Mouse (Mus musculus) CH12.LX (cell line): Measurements from ENCODE around the gene Kmt5b. TPM values are rescaled to one million over a fixed set of nuclear protein-coding genes. Genes with fewer than 3 reads are reported as not detected.

Experiments
- DNase-seq: peaks from one replicate; pipeline ENCODE4 v3.0.0-alpha.2; 2013; ENCODE audit errors: extremely low read depth
- H3K27ac ChIP-seq: 2 replicates; pipeline ENCODE4 v1.5.1; 2012; ENCODE audit warnings: low read depth, mild to moderate bottlenecking, control low read depth, moderate library complexity; ENCODE audit not compliant: insufficient read depth
- H3K27me3 ChIP-seq: replicated peaks from 2 replicates; pipeline ENCODE3; 2012; ENCODE audit warnings: inconsistent platforms
- H3K36me3 ChIP-seq, 2 experiments: replicated peaks in 1 of 2; 2 replicates each; pipeline versions ENCODE3 to v1.6.1; 2012; ENCODE audit warnings: inconsistent platforms in 1 of 2, low read length in 1 of 2, mild to moderate bottlenecking in 1 of 2, mixed read lengths in 1 of 2, moderate library complexity in 1 of 2; ENCODE audit not compliant: control insufficient read depth in 1 of 2, insufficient read depth in 1 of 2
- H3K4me1 ChIP-seq, 2 experiments: 2 replicates each; pipeline ENCODE4 v1.6.1; 2012; ENCODE audit warnings: inconsistent platforms in 1 of 2, moderate library complexity in 1 of 2; ENCODE audit not compliant: insufficient read depth in 2 of 2, control insufficient read depth in 1 of 2
- H3K4me2 ChIP-seq: 2 replicates; pipeline ENCODE4 v1.6.1; 2012; ENCODE audit warnings: low read depth, mild to moderate bottlenecking, control low read depth; ENCODE audit not compliant: poor library complexity, insufficient read depth, severe bottlenecking
- H3K4me3 ChIP-seq, 3 experiments: fragments of 150-350 bp in 1 of 3; sonication (generic) in 1 of 3; replicated peaks in 1 of 3; 2 replicates each; pipeline versions ENCODE3 to v1.5.1; 2011 to 2012; ENCODE audit warnings: low read depth in 2 of 3, low read length in 2 of 3, mild to moderate bottlenecking in 2 of 3, moderate library complexity in 2 of 3, control low read depth in 1 of 3, improper control_type of control experiment in 1 of 3, inconsistent platforms in 1 of 3, mixed read lengths in 1 of 3; ENCODE audit not compliant: poor library complexity in 1 of 3
- H3K79me2 ChIP-seq: replicated peaks from 2 replicates; pipeline ENCODE4 v1.6.1; 2012; ENCODE audit warnings: mild to moderate bottlenecking, moderate library complexity; ENCODE audit not compliant: control insufficient read depth, poor library complexity, insufficient read depth, severe bottlenecking; ENCODE audit errors: extremely low read depth
- H3K9ac ChIP-seq: 2 replicates; pipeline ENCODE4 v1.6.1; 2012; ENCODE audit warnings: low read depth, mild to moderate bottlenecking, control low read depth, moderate library complexity; ENCODE audit not compliant: insufficient read depth
- H3K9me3 ChIP-seq: replicated peaks from 2 replicates; pipeline ENCODE3; 2012; ENCODE audit warnings: low read length, inconsistent platforms, mixed read lengths
- BHLHE40 ChIP-seq: IDR thresholded peaks from 2 replicates; pipeline ENCODE4 v1.6.1; 2011; ENCODE audit warnings: mild to moderate bottlenecking, low read depth, low read length, improper control_type of control experiment
- CHD1 ChIP-seq: IDR thresholded peaks from 2 replicates; pipeline ENCODE4 v1.6.1; 2012; ENCODE audit warnings: low read depth, low read length, improper control_type of control experiment, inconsistent platforms
- CHD2 ChIP-seq: IDR thresholded peaks from 2 replicates; pipeline ENCODE4 v1.6.1; 2011; ENCODE audit warnings: low read length, improper control_type of control experiment
- CTCF ChIP-seq, 2 experiments: IDR thresholded peaks in 1 of 2; conservative IDR thresholded peaks in 1 of 2; 2 replicates each; pipeline ENCODE4 v1.5.1; 2011 to 2012; ENCODE audit warnings: low read depth in 2 of 2, low read length in 2 of 2, improper control_type of control experiment in 1 of 2, inconsistent platforms in 1 of 2, mild to moderate bottlenecking in 1 of 2, moderate library complexity in 1 of 2
- E2F4 ChIP-seq: IDR thresholded peaks from 2 replicates; pipeline ENCODE4 v1.6.1; 2011; ENCODE audit warnings: low read depth, low read length, improper control_type of control experiment; ENCODE audit not compliant: insufficient replicate concordance
- ELF1 ChIP-seq: IDR thresholded peaks from 2 replicates; pipeline ENCODE4 v1.6.1; 2014; ENCODE audit warnings: low read depth, mild to moderate bottlenecking, inconsistent platforms, low read length, improper control_type of control experiment
- EP300 ChIP-seq: IDR thresholded peaks from 2 replicates; pipeline ENCODE4 v1.6.1; 2011; ENCODE audit warnings: low read length, improper control_type of control experiment
- ETS1 ChIP-seq: conservative IDR thresholded peaks from 2 replicates; pipeline ENCODE4 v1.6.1; 2012; ENCODE audit warnings: low read depth, mild to moderate bottlenecking, inconsistent platforms, low read length, improper control_type of control experiment, moderate library complexity
- GABPA ChIP-seq: IDR thresholded peaks from 2 replicates; pipeline ENCODE4 v1.6.1; 2012; ENCODE audit warnings: low read depth, low read length, improper control_type of control experiment, inconsistent platforms; ENCODE audit not compliant: insufficient replicate concordance
- HCFC1 ChIP-seq: IDR thresholded peaks from 2 replicates; pipeline ENCODE4 v1.6.1; 2012; ENCODE audit warnings: low read depth, mild to moderate bottlenecking, inconsistent platforms, low read length, improper control_type of control experiment
- IRF4 ChIP-seq: IDR thresholded peaks from 2 replicates; pipeline ENCODE4 v1.6.1; 2014; ENCODE audit warnings: low read depth, mild to moderate bottlenecking, inconsistent platforms, low read length, improper control_type of control experiment
- JUN ChIP-seq: IDR thresholded peaks from 2 replicates; pipeline ENCODE4 v1.6.1; 2011; ENCODE audit warnings: low read depth, mild to moderate bottlenecking, low read length, improper control_type of control experiment, moderate library complexity; ENCODE audit not compliant: insufficient read depth
- JUND ChIP-seq: conservative IDR thresholded peaks from 2 replicates; pipeline ENCODE4 v1.6.1; 2011; ENCODE audit warnings: low read depth, low read length, improper control_type of control experiment
- KAT2A ChIP-seq: IDR thresholded peaks from 2 replicates; pipeline ENCODE4 v1.6.1; 2012; ENCODE audit warnings: low read length, improper control_type of control experiment, inconsistent platforms; ENCODE audit not compliant: insufficient replicate concordance
- MAFK ChIP-seq: IDR thresholded peaks from 2 replicates; pipeline ENCODE4 v1.6.1; 2011; ENCODE audit warnings: low read length, improper control_type of control experiment; ENCODE audit not compliant: insufficient replicate concordance
- MAX ChIP-seq: IDR thresholded peaks from 2 replicates; pipeline ENCODE4 v1.6.1; 2011; ENCODE audit warnings: low read length, improper control_type of control experiment
- MAZ ChIP-seq: IDR thresholded peaks from 2 replicates; pipeline ENCODE4 v1.6.1; 2012; ENCODE audit warnings: low read depth, mild to moderate bottlenecking, inconsistent platforms, low read length, improper control_type of control experiment, moderate library complexity
- MEF2A ChIP-seq: IDR thresholded peaks from 2 replicates; pipeline ENCODE4 v1.6.1; 2014; ENCODE audit warnings: low read depth, mild to moderate bottlenecking, inconsistent platforms, low read length, improper control_type of control experiment, borderline replicate concordance
- MXI1 ChIP-seq: IDR thresholded peaks from 2 replicates; pipeline ENCODE4 v1.6.1; 2011; ENCODE audit warnings: mild to moderate bottlenecking, low read depth, low read length, improper control_type of control experiment
- MYC ChIP-seq: IDR thresholded peaks from 2 replicates; pipeline ENCODE4 v1.6.1; 2011; ENCODE audit warnings: low read depth, mild to moderate bottlenecking, improper control_type of control experiment, low read length
- NELFE ChIP-seq: IDR thresholded peaks from 2 replicates; pipeline ENCODE4 v1.6.1; 2011; ENCODE audit warnings: low read depth, low read length, improper control_type of control experiment
- NRF1 ChIP-seq: IDR thresholded peaks from 2 replicates; pipeline ENCODE4 v1.6.1; 2014; ENCODE audit warnings: low read depth, mild to moderate bottlenecking, inconsistent platforms, low read length, improper control_type of control experiment, moderate library complexity
- PAX5 ChIP-seq: IDR thresholded peaks from 2 replicates; pipeline ENCODE4 v1.6.1; 2012; ENCODE audit warnings: low read length, inconsistent platforms, mixed read lengths
- POLR2A ChIP-seq: IDR thresholded peaks from 2 replicates; pipeline ENCODE4 v1.6.1; 2011; ENCODE audit warnings: low read depth, mild to moderate bottlenecking, improper control_type of control experiment, low read length
- POLR2AphosphoS2 ChIP-seq: IDR thresholded peaks from 2 replicates; pipeline ENCODE4 v1.6.1; 2011; ENCODE audit warnings: low read depth, low read length, improper control_type of control experiment
- RAD21 ChIP-seq: IDR thresholded peaks from 2 replicates; pipeline ENCODE4 v1.6.1; 2011; ENCODE audit warnings: low read depth, mild to moderate bottlenecking, low read length, improper control_type of control experiment, moderate library complexity
- RCOR1 ChIP-seq: conservative IDR thresholded peaks from 2 replicates; pipeline ENCODE4 v1.6.1; 2012; ENCODE audit warnings: low read depth, mild to moderate bottlenecking, inconsistent platforms, low read length, improper control_type of control experiment
- SIN3A ChIP-seq: IDR thresholded peaks from 2 replicates; pipeline ENCODE4 v1.6.1; 2012; ENCODE audit warnings: low read length, improper control_type of control experiment, inconsistent platforms
- SMC3 ChIP-seq: IDR thresholded peaks from 2 replicates; pipeline ENCODE4 v1.6.1; 2011; ENCODE audit warnings: low read depth, low read length, improper control_type of control experiment
- TBP ChIP-seq: conservative IDR thresholded peaks from 2 replicates; pipeline ENCODE4 v1.6.1; 2011; ENCODE audit warnings: low read depth, low read length, improper control_type of control experiment
- TCF12 ChIP-seq: IDR thresholded peaks from 2 replicates; pipeline ENCODE4 v1.6.1; 2014; ENCODE audit warnings: low read depth, mild to moderate bottlenecking, inconsistent platforms, low read length, improper control_type of control experiment
- UBTF ChIP-seq: IDR thresholded peaks from 2 replicates; pipeline ENCODE4 v1.6.1; 2012; ENCODE audit warnings: low read depth, mild to moderate bottlenecking, inconsistent platforms, low read length, improper control_type of control experiment, moderate library complexity
- USF1 ChIP-seq: IDR thresholded peaks from 2 replicates; pipeline ENCODE4 v1.6.1; 2014; ENCODE audit warnings: low read depth, mild to moderate bottlenecking, inconsistent platforms, low read length, improper control_type of control experiment
- USF2 ChIP-seq: conservative IDR thresholded peaks from 2 replicates; pipeline ENCODE4 v1.6.1; 2011; ENCODE audit warnings: low read depth, low read length, improper control_type of control experiment
- ZC3H11A ChIP-seq: IDR thresholded peaks from 2 replicates; pipeline ENCODE4 v1.6.1; 2012; ENCODE audit warnings: low read depth, mild to moderate bottlenecking, inconsistent platforms, low read length, improper control_type of control experiment
- ZKSCAN1 ChIP-seq: IDR thresholded peaks from 2 replicates; pipeline ENCODE4 v1.6.1; 2012; ENCODE audit warnings: low read depth, inconsistent platforms, low read length, improper control_type of control experiment, borderline replicate concordance
- ZMIZ1 ChIP-seq: IDR thresholded peaks from 2 replicates; pipeline ENCODE4 v1.6.1; 2012; ENCODE audit warnings: low read depth, mild to moderate bottlenecking, inconsistent platforms, low read length, improper control_type of control experiment
- ZNF384 ChIP-seq: IDR thresholded peaks from 2 replicates; pipeline ENCODE4 v1.6.1; 2012; ENCODE audit warnings: low read depth, low read length, improper control_type of control experiment, inconsistent platforms
- dilution Hi-C: fragments of 300-500 bp; cut with MboI; formaldehyde crosslinking; loops from 2 replicates; pipeline ENCODE4 v1.14.3; 2020; ENCODE audit warnings: low sequenced_read_pairs; ENCODE audit not compliant: extremely low pct_unique_long_range_greater_than_20kb, extremely low pct_ligation_motif_present
- in situ Hi-C: fragments of 300-500 bp; cut with MboI; formaldehyde crosslinking; loops from 3 replicates; pipeline ENCODE4 v1.14.3; 2019; ENCODE audit warnings: low sequenced_read_pairs, low pct_ligation_motif_present, low pct_unique_long_range_greater_than_20kb, mixed read lengths
- polyA plus RNA-seq: library from polyadenylated mRNA; unstranded; fragments of >175 nt; gene quantifications from 2 replicates; pipeline ENCODE4 v1.2.1, GENCODE M21; 2012; ENCODE audit warnings: low read depth; ENCODE audit not compliant: insufficient read length
- total RNA-seq, 2 experiments: library from RNA; depleted of rRNA; stranded (reverse); fragments of 300-350 nt in 1 of 2; fragments of >200 nt in 1 of 2; gene quantifications; 2 replicates each; pipeline ENCODE4 v1.2.3; 2012 to 2014

Gene Kmt5b
- total and polyA plus RNA-seq, 3 experiments, result 10.9 to 16.6 (median 13.9) TPM

GRCm38 (mm10) chr19:3767781-3768696 lies 818 bp downstream of the Kmt5b start:
- H3K9ac ChIP-seq, result peak overlapping the region; percentile 98
- peak overlapping the region; percentile 94 for H3K27ac ChIP-seq
- peak; percentile 75 for DNase-seq
- H3K36me3 ChIP-seq, result peaks cover 0 to 13% of the 10 kb centered on the region in 2 experiments
- peak overlapping the region; percentile 63 to 90 (median 86) for H3K4me3 ChIP-seq
- H3K27me3 ChIP-seq, result peaks cover 14% of the 10 kb centered on the region
- dilution Hi-C loops (no loop called here), in situ Hi-C loops (no loop called here)
- TF ChIP-seq PAX5 (no peak), E2F4 (no peak), KAT2A (peak; percentile 98), USF2 (no peak), ETS1 (no peak), ZC3H11A (no peak), CTCF (conservative IDR thresholded peaks at IDR 0.05 in 1 of 2, IDR thresholded peaks at IDR 0.05 in 1 of 2; ENCODE audit: low read depth in 2 of 2, low read length in 2 of 2) (no peak), ZMIZ1 (peak; percentile 56), MYC (no peak), MXI1 (peak; percentile 26; the same call in 1 of the 2 replicates), CHD1 (peak; percentile 41; the same call in 1 of the 2 replicates), TBP (peak; percentile 69), NELFE (peak; percentile 45; the same call in 1 of the 2 replicates), POLR2A (peak; percentile 97), EP300 (no peak), ELF1 (no peak; the same call in 1 of the 2 replicates), RAD21 (no peak), GABPA (no peak), ZNF384 (peak; percentile 78), ZKSCAN1 (no peak), BHLHE40 (no peak), TCF12 (peak; percentile 39), SMC3 (no peak), MEF2A (0 out of 2 replicates have a peak, but pooled peaks have one; percentile 15), RCOR1 (no peak), CHD2 (peak; percentile 78), IRF4 (no peak), NRF1 (peak; percentile 41), MAFK (no peak), JUND (no peak), USF1 (no peak), UBTF (peak; percentile 98), HCFC1 (peak; percentile 48), MAX (peak; percentile 26; the same call in 1 of the 2 replicates), POLR2AphosphoS2 (0 out of 2 replicates have a peak, but pooled peaks have one; percentile 19), MAZ (peak; percentile 9), JUN (no peak), SIN3A (no peak)
- H3K79me2 ChIP-seq, result peaks cover 18% of the 10 kb centered on the region
- peaks cover 3 to 13% of the 10 kb centered on the region in 2 experiments for H3K4me1 ChIP-seq
- H3K9me3 ChIP-seq, result no peaks in the 10 kb centered on the region
- H3K4me2 ChIP-seq, result peak overlapping the region; percentile 52; the same call in 1 of the 2 replicates
